Mouse (Mus musculus) liver, embryonic 14.5 days (tissue): ENCODE measurements around the gene Pde9a. TPM values are rescaled to one million over a fixed set of nuclear protein-coding genes. Genes with fewer than 3 reads are reported as not detected.

ENCODE experiments used
- ATAC-seq: fragments of 200-750 bp; cut with Nextera tagmentation; 2 replicates; pipeline ENCODE4 v1.8.0; 2017; ENCODE audit warnings: moderate number of reproducible peaks, mild to moderate bottlenecking, moderate library complexity; ENCODE audit not compliant: insufficient read depth
- DNase-seq, 3 experiments: peaks; one replicate each; pipeline ENCODE4 v3.0.0-alpha.2; 2012 to 2013; ENCODE audit warnings: low read depth in 3 of 3, low spot score in 3 of 3
- H3K27ac ChIP-seq: fragments of 300-500 bp; sonication (generic); 2 replicates; pipeline ENCODE4 v1.5.1; 2014; ENCODE audit warnings: moderate library complexity, mild to moderate bottlenecking, control low read depth, inconsistent platforms
- H3K27me3 ChIP-seq: fragments of 300-500 bp; sonication (generic); 2 replicates; pipeline ENCODE4 v1.6.1; 2014; ENCODE audit warnings: mild to moderate bottlenecking, low read length, moderate library complexity; ENCODE audit not compliant: control insufficient read depth, insufficient read depth
- H3K36me3 ChIP-seq: fragments of 300-500 bp; sonication (generic); replicated peaks from 2 replicates; pipeline ENCODE4 v1.6.1; 2014; ENCODE audit warnings: low read depth; ENCODE audit not compliant: control insufficient read depth, insufficient read depth
- H3K4me1 ChIP-seq, 2 experiments: fragments of 200-500 bp in 1 of 2; fragments of 300-500 bp in 1 of 2; sonication (generic) in 1 of 2; replicated peaks; 2 replicates each; pipeline ENCODE4 v1.6.1; 2012 to 2014; ENCODE audit warnings: antibody characterized with exemption in 1 of 2, inconsistent platforms in 1 of 2, low read length in 1 of 2; ENCODE audit not compliant: control insufficient read depth in 2 of 2, insufficient read depth in 2 of 2
- H3K4me2 ChIP-seq: fragments of 300-500 bp; sonication (generic); 2 replicates; pipeline ENCODE4 v1.6.1; 2014; ENCODE audit warnings: low read depth, mild to moderate bottlenecking, control low read depth, moderate library complexity
- H3K4me3 ChIP-seq, 2 experiments: fragments of 200-500 bp in 1 of 2; fragments of 300-500 bp in 1 of 2; sonication (generic) in 1 of 2; 2 replicates each; pipeline ENCODE4 v1.5.1; 2012 to 2014; ENCODE audit warnings: low read depth in 2 of 2, low read length in 2 of 2, mild to moderate bottlenecking in 2 of 2, control low read depth in 1 of 2, inconsistent platforms in 1 of 2, moderate library complexity in 1 of 2; ENCODE audit not compliant: insufficient read depth in 1 of 2
- H3K9ac ChIP-seq: fragments of 300-500 bp; sonication (generic); replicated peaks from 2 replicates; pipeline ENCODE4 v1.6.1; 2014; ENCODE audit warnings: mild to moderate bottlenecking, control low read depth, moderate library complexity
- H3K9me3 ChIP-seq: fragments of 300-500 bp; sonication (generic); 2 replicates; pipeline ENCODE4 v1.6.1; 2016; ENCODE audit warnings: low read length, mixed read lengths; ENCODE audit not compliant: control insufficient read depth
- CTCF ChIP-seq: IDR thresholded peaks from 2 replicates; pipeline ENCODE4 v1.5.1; 2016; ENCODE audit warnings: antibody characterized with exemption, low read depth, control low read depth
- EP300 ChIP-seq: IDR thresholded peaks from 2 replicates; pipeline ENCODE4 v1.6.1; 2016; ENCODE audit warnings: antibody characterized with exemption, low read depth
- WGBS: fragments of 180-500 bp; shearing (Covaris S2); extraction: QIAGEN DNeasy Blood & Tissue Kit; methylation state at CpG from one replicate; pipeline ENCODE4 v1.1.7; 2014; ENCODE audit not compliant: insufficient replicate concordance; 5-methylcytosine and 5-hydroxymethylcytosine counted together
- polyA plus RNA-seq, 2 experiments: library from polyadenylated mRNA; depleted of rRNA in 1 of 2; stranded (reverse) in 1 of 2; unstranded in 1 of 2; fragments of >200 nt; fragmentation: Nextera tagmentation in 1 of 2; extraction: Ambion mirVana in 1 of 2; gene quantifications; 2 replicates each; pipeline versions ENCODE4 v1.2.1 to v1.2.3; 2012 to 2014

Gene Pde9a
- polyA plus RNA-seq, 2 experiments = 2.8 to 3.6 TPM

DNA sequence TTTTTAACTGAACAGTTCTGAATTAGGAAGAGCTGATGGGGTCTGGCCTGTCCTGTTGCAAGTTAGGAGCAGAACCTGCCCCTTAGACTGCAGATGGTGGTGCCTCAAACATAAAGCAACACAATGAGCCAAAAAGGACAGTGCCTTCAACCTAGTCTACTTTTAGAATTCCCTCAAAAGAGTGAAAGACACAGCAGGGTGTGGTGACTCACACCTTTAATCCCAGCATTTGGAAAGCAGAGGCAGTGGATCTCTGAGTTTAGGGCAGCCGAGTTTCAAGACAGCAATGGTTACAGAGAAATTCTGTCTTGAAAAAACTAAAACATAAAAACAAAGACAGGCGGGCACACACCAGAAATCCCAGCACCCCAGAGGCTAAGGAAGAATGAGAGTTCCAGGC, 117.9 kb downstream of the Pde9a start:
- no peak for DNase-seq
- TF ChIP-seq EP300 (no peak), CTCF (no peak)
- Histone ChIP-seq H3K36me3 (peaks cover 22% of the 10 kb centered on the region), H3K9ac (no peak overlapping the region), H3K4me3 (no peak overlapping the region), H3K4me2 (no peak overlapping the region), H3K27me3 (no peaks in the 10 kb centered on the region), H3K27ac (no peak overlapping the region), H3K9me3 (no peaks in the 10 kb centered on the region), H3K4me1 (peaks cover 11 to 12% of the 10 kb centered on the region in 2 experiments)
- 66% methylated on average over 2 of the region's 2 CpGs for WGBS
- no peak for ATAC-seq

DNA sequence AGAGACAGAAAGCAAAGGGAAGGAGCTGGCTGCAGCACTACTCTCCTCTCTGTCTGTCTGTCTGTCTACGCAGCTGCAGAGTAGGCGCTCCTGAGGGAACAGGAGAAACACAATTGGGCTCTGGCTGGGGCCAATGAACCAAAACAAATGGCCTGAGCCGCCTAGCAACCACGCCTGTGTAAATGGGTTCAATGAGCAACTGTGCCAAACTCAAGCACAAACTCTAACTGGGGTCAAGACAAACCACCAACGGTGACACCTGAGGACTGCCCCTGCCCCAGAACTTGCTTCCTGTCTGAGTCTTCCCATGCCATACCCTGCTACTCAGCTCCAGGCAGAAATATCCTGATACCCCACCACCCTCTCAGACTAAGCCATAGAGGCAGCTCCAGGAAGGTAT, 119.0 kb downstream of the Pde9a start:
- ATAC-seq = no peak
- no peak for DNase-seq
- no peaks in the 10 kb centered on the region for H3K27me3 ChIP-seq
- peaks cover 11 to 12% of the 10 kb centered on the region in 2 experiments for H3K4me1 ChIP-seq
- H3K4me2 ChIP-seq = no peak overlapping the region
- peaks cover 21% of the 10 kb centered on the region for H3K36me3 ChIP-seq
- H3K9me3 ChIP-seq = no peaks in the 10 kb centered on the region
- no peak overlapping the region for H3K27ac ChIP-seq
- no peak overlapping the region for H3K4me3 ChIP-seq
- H3K9ac ChIP-seq = no peak overlapping the region
- 75% methylated on average over 5 of the region's 5 CpGs for WGBS
- TF ChIP-seq CTCF (no peak), EP300 (no peak)

DNA sequence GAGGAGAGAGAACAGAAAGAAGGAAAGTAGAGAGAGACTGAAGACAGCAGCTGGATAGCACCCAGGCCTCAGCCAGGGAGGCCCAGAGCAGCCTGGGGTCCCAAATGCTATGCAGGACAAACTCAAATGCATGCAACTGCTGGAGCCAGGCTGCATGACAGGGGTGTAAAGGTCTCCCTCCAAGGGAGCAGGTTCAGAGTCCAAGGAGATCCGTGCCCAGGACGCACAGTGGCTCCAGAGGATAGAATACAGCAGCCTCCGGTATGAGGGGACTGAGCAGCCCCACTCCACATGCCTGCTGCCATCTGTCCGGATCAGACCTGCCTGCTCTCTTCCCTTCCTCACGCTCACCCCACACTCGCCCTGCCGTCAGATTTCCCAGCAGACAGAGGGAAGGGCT, 120.3 kb downstream of the Pde9a start:
- Histone ChIP-seq H3K27ac (no peak overlapping the region), H3K27me3 (no peaks in the 10 kb centered on the region), H3K9ac (no peak overlapping the region), H3K9me3 (no peaks in the 10 kb centered on the region), H3K4me2 (no peak overlapping the region), H3K4me1 (peaks cover 13 to 14% of the 10 kb centered on the region in 2 experiments), H3K36me3 (peaks cover 20% of the 10 kb centered on the region), H3K4me3 (no peak overlapping the region)
- DNase-seq (no peak), ATAC-seq (no peak)
- no peak for TF ChIP-seq EP300
- no peak for TF ChIP-seq CTCF
- WGBS = 81% methylated on average over 7 of the region's 7 CpGs

DNA sequence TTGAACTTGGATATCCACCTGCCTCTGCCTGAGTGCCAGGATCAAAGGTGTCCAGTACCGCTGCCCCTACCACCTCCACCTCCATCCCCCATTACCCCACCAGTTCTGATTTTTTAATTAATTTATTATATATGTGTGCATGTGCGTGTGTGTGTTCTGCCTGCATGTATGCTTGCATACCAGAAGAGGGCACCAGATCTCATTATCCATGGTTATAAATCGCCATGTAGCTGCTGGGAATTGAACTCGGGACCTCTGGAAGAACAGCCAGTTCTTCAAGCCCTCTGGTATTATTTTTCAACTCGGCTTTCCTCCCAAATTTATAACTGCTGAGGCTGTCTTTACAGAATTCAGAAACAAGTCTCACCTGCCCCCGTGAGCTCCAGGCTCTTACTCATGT, 124.9 kb downstream of the Pde9a start:
- H3K4me3 ChIP-seq = peak overlapping the region; percentile 73 to 80
- TF ChIP-seq CTCF = peak; percentile 44
- TF ChIP-seq EP300 = no peak
- WGBS = 75% methylated on average over 6 of the region's 6 CpGs
- no peaks in the 10 kb centered on the region for H3K27me3 ChIP-seq
- DNase-seq (no peak), ATAC-seq (no peak)
- no peak overlapping the region for H3K27ac ChIP-seq
- peaks cover 17% of the 10 kb centered on the region for H3K36me3 ChIP-seq
- peak overlapping the region; percentile 86 for H3K4me2 ChIP-seq
- no peaks in the 10 kb centered on the region for H3K9me3 ChIP-seq
- H3K9ac ChIP-seq = peak overlapping the region; percentile 63
- H3K4me1 ChIP-seq = peaks cover 9% of the 10 kb centered on the region in 2 experiments

DNA sequence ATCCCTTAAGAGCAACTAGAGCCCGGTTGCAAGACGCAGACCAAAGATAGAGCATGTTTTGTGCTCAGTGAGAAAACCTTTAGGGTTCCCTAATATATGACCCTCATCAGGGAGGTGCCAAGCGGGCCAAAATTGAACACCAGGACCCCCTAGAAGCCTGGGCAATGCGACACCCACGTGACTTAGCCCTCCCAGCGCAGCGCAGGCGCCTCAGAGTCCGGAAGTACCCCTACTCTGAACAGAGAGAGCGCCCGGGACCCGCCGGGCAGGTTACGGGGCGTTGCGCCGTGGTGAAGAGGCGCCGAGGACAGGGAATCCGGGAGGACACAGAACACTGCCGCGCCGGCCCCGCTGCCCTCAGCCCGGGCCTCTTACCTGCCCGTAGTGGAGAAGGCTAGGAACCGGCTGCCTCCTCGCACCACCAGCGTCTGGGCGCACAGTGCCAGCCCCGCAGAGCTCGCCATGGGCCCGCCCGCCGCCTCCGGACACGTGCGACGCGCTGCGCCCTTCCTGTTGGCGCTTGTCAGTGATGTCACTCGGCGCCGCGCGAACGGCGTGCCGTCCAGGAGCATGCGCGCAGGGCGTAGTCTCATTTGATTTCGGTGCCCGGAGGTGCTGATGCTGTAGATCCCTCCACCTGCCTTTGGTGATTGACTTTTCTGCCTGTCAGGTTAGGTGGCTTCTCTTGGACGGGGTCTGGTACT, 125.9 kb downstream of the Pde9a start:
- ATAC-seq = peak; percentile 95
- WGBS = under 1% methylated on average over 56 of the region's 56 CpGs
- Histone ChIP-seq H3K27me3 (no peaks in the 10 kb centered on the region; the same call in 1 of the 2 replicates), H3K27ac (peak overlapping the region; percentile 47), H3K4me2 (peak overlapping the region; percentile 86), H3K9ac (peak overlapping the region; percentile 63), H3K4me3 (peak overlapping the region; percentile 73 to 80), H3K36me3 (peaks cover 17% of the 10 kb centered on the region), H3K4me1 (peaks cover 9% of the 10 kb centered on the region in 2 experiments), H3K9me3 (no peaks in the 10 kb centered on the region)
- peak; percentile 76 to 79 (median 78) for DNase-seq
- TF ChIP-seq CTCF (0 out of 2 replicates have a peak, but pooled peaks have one; percentile 3), EP300 (no peak)
